Mouse (Mus musculus): ENCODE data around the gene Pars2. TPM values are rescaled to one million over a fixed set of nuclear protein-coding genes. Genes with fewer than 3 reads are reported as not detected.
A peak's percentile ranks its signal among the peaks of the same experiment; 100 is the strongest.

Pars2 gene
- polyA plus RNA-seq, 1 experiment from 2014 or later: 14.2 TPM

- H3K4me2 ChIP-seq (replicated peaks): 0 out of 2 replicates have a peak within 1 kb of the TSS, but pooled peaks have one; percentile 9
Measured at GRCm38 (mm10) chr4:106622030-106622493, 28.8 kb upstream of the Pars2 start, which contains the start of gene Ttc22. Gene Ttc22, plus strand, starts transcription at chr4:106622432.

DNA sequence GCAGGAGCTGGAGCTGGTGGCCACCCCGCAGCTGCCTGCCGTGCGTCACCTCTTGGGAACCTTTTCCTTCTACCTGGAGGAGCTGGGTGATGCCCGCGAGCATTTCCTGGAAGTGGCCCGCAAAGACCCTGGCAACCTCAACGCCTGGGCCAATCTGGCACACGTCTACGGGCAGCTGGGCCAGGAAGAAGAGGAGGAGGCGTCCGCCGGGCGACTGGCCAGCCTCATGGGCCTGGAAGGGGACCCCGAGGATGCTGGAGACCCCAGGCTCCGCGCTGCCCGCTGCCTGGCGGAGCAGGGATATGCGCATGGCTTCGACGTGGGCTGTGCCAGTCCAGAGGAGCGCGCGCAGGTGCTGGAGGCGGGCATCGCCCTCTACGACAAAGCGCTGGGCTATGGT, 28.2 kb upstream of the Pars2 start:
- 0 out of 2 replicates have a peak overlapping the region, but pooled peaks have one; percentile 9 for H3K4me2 ChIP-seq (replicated peaks)
- no peaks in the 10 kb centered on the region for H3K36me3 ChIP-seq
- no peak overlapping the region for H3K4me3 ChIP-seq
- no peaks in the 10 kb centered on the region for H3K9me3 ChIP-seq
- WGBS: 42% methylated on average over 28 of the region's 28 CpGs
- H3K9ac ChIP-seq (replicated peaks): no peak overlapping the region
- H3K4me1 ChIP-seq: 0 out of 2 replicates have a peak, but pooled peaks cover 8% of the 10 kb centered on the region
- no peak overlapping the region for H3K27ac ChIP-seq (replicated peaks)
- ATAC-seq (replicated peaks): no peak
- H3K27me3 ChIP-seq: peaks cover 31% of the 10 kb centered on the region

More at GRCm38 (mm10) chr4:106622030-106622493, 28.8 kb upstream of the Pars2 start, which contains the start of gene Ttc22:
- WGBS: 25% methylated on average over 16 of the region's 16 CpGs
- H3K27ac ChIP-seq (replicated peaks): no peak within 1 kb of the TSS
- no peaks in the 10 kb centered on the region for H3K9me3 ChIP-seq
- H3K36me3 ChIP-seq: no peaks in the 10 kb centered on the region
- ATAC-seq (replicated peaks): no peak
- H3K4me3 ChIP-seq: no peak within 1 kb of the TSS
- H3K9ac ChIP-seq (replicated peaks): no peak within 1 kb of the TSS
- H3K27me3 ChIP-seq: peaks cover 31% of the 10 kb centered on the region
- peaks cover 9% of the 10 kb centered on the region for H3K4me1 ChIP-seq

DNA sequence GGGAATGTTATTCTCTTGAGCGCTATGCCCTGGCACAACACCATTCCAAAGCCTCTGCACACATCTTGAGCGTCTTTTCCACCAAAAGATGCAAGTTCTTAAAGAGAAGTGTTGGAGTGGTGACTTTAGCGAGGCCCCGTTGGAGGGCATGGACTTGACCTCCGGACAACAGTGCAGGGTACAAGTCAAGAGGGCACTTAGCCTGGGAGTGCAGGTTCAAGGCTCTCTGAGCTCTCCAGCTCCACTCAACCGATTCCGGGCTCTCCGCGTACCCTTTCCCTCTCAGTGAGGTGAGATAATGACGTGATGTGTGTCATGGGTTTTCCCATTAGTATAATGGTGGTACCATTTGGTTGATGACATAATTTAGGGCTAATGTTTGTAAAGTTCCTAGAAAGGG, 26.6 kb upstream of the Pars2 start:
- Histone ChIP-seq H3K4me3 (no peak overlapping the region), H3K4me1 (0 out of 2 replicates have a peak, but pooled peaks cover 12% of the 10 kb centered on the region), H3K9ac (replicated peaks) (no peak overlapping the region), H3K27me3 (peaks cover 31% of the 10 kb centered on the region), H3K36me3 (no peaks in the 10 kb centered on the region), H3K9me3 (no peaks in the 10 kb centered on the region), H3K4me2 (replicated peaks) (no peak overlapping the region), H3K27ac (replicated peaks) (no peak overlapping the region)
- ATAC-seq (replicated peaks): no peak
- 91% methylated on average over 10 of the region's 10 CpGs for WGBS

GRCm38 (mm10) chr4:106627809-106628208, 23.1 kb upstream of the Pars2 start:
- H3K4me3 ChIP-seq: no peak overlapping the region
- WGBS: 74% methylated on average over 5 of the region's 5 CpGs
- peaks cover 17% of the 10 kb centered on the region for H3K27me3 ChIP-seq
- no peaks in the 10 kb centered on the region for H3K36me3 ChIP-seq
- peaks cover 16% of the 10 kb centered on the region for H3K4me1 ChIP-seq
- H3K27ac ChIP-seq (replicated peaks): no peak overlapping the region
- no peak overlapping the region for H3K9ac ChIP-seq (replicated peaks)
- H3K9me3 ChIP-seq: no peaks in the 10 kb centered on the region
- ATAC-seq (replicated peaks): no peak
- no peak overlapping the region for H3K4me2 ChIP-seq (replicated peaks)

DNA sequence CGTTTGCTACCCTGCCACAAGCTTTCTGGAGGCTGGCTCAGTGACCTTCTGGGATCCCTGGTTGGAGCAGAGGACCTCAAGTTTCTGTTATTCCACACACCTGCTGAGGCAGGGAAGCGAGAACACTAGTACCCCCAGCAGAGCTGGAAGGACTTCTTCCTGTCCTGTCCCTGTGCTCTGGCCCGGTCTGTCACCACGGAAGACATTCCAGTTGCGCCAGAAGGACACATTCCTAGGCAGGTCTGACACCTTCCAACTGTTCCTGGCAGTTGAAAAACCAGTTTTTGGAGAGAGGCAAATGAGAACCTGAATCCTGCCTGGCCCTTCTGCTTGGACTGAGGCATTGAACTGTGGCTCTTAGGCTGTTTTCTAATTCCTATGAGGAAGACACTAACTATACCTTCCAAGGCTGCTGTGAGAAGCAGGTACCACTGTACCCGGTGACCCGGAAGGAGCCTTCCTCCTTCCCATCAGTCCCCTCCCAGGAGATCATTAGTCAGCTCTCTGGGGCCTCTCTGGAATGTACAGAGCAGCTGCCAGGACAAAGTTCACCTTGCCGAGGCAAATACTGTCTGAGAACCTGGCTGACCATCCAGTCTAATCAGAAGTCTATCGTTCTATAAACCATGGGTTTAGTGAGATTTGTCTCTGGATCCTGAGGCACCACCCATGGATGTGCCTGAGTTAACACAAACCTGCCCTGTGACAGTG, 22.1 kb upstream of the Pars2 start:
- Histone ChIP-seq H3K27me3 (peaks cover 7% of the 10 kb centered on the region; the same call in 1 of the 2 replicates), H3K9ac (replicated peaks) (no peak overlapping the region), H3K4me1 (peaks cover 25% of the 10 kb centered on the region), H3K36me3 (no peaks in the 10 kb centered on the region), H3K4me3 (no peak overlapping the region), H3K27ac (replicated peaks) (no peak overlapping the region), H3K4me2 (replicated peaks) (no peak overlapping the region), H3K9me3 (no peaks in the 10 kb centered on the region)
- 68% methylated on average over 9 of the region's 9 CpGs for WGBS
- no peak for ATAC-seq (replicated peaks)

- H3K9me3 ChIP-seq: no peaks in the 10 kb centered on the region
- no peak overlapping the region for H3K9ac ChIP-seq (replicated peaks)
- 77% methylated on average over 5 of the region's 5 CpGs for WGBS
- H3K27me3 ChIP-seq: peaks cover under 1% of the 10 kb centered on the region; the same call in 1 of the 2 replicates
- peaks cover 31% of the 10 kb centered on the region for H3K4me1 ChIP-seq
- ATAC-seq (replicated peaks): no peak
- H3K4me2 ChIP-seq (replicated peaks): no peak overlapping the region
- H3K4me3 ChIP-seq: no peak overlapping the region
- H3K27ac ChIP-seq (replicated peaks): no peak overlapping the region
- no peaks in the 10 kb centered on the region for H3K36me3 ChIP-seq
Measured at GRCm38 (mm10) chr4:106629374-106629773, 21.5 kb upstream of the Pars2 start.

DNA sequence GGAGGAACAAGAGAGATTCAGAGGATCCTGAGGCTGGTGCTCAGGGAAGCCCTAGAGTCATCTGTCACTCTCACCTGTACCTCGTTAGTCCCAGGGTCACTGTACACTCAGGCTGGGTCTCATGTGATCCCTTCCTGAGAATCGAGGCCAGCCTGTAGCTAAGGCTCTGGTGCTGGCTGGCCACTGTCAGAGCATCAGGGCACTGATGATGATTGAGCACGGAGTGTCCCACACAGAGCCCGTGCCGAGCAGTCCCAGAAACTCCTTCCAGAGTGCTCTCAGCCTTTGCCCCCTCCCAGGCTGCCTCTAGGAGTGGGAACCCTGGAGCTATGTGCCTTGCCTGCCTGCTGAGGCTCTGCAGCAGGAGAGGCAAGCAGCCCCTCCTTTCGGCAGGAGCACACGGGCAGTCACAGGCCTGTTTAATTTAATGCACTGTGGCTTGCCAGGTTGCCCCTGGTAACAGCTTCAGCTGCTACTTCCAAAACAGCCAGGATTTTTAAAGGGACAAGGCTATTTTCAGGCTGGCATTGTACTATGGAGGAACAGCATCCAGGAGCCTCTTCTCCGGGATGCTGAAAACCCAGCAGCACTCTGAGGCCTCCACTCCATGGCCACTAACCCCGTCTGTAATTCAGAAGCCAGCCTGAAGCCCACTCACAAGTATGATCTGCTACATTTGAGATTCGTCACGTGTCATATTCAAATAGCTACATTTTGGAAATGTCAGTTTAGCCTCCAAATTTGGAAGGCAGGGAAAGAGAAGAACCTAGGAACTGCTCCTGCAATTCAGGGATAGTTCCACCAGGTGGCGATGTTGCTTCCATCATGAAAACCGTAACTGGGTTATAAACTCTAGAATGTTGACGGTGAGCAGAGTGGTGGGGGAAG, 20.3 kb upstream of the Pars2 start:
- H3K36me3 ChIP-seq: no peaks in the 10 kb centered on the region
- peaks cover 31% of the 10 kb centered on the region for H3K4me1 ChIP-seq
- H3K9me3 ChIP-seq: no peaks in the 10 kb centered on the region
- H3K9ac ChIP-seq (replicated peaks): peak overlapping the region; percentile 16
- peak overlapping the region; percentile 91 for H3K27ac ChIP-seq (replicated peaks)
- no peaks in the 10 kb centered on the region for H3K27me3 ChIP-seq
- WGBS: 21% methylated on average over 14 of the region's 14 CpGs
- ATAC-seq (replicated peaks): peak; percentile 89
- H3K4me2 ChIP-seq (replicated peaks): peak overlapping the region; percentile 22; the same call in 1 of the 2 replicates
- H3K4me3 ChIP-seq: no peak overlapping the region

GRCm38 (mm10) chr4:106632313-106632712, 18.6 kb upstream of the Pars2 start:
- Histone ChIP-seq H3K27me3 (no peaks in the 10 kb centered on the region), H3K9me3 (no peaks in the 10 kb centered on the region), H3K4me3 (no peak overlapping the region), H3K4me2 (replicated peaks) (no peak overlapping the region), H3K27ac (replicated peaks) (no peak overlapping the region), H3K4me1 (peaks cover 31% of the 10 kb centered on the region), H3K36me3 (no peaks in the 10 kb centered on the region), H3K9ac (replicated peaks) (no peak overlapping the region)
- WGBS: 42% methylated on average over 2 of the region's 3 CpGs
- ATAC-seq (replicated peaks): no peak

GRCm38 (mm10) chr4:106633281-106634085, 17.4 kb upstream of the Pars2 start:
- peak overlapping the region; percentile 31; the same call in 1 of the 2 replicates for H3K27ac ChIP-seq (replicated peaks)
- H3K27me3 ChIP-seq: no peaks in the 10 kb centered on the region
- no peak for ATAC-seq (replicated peaks)
- H3K4me1 ChIP-seq: peaks cover 26% of the 10 kb centered on the region
- H3K36me3 ChIP-seq: no peaks in the 10 kb centered on the region
- H3K9ac ChIP-seq (replicated peaks): no peak overlapping the region
- WGBS: 33% methylated on average over 8 of the region's 8 CpGs
- H3K9me3 ChIP-seq: no peaks in the 10 kb centered on the region
- H3K4me2 ChIP-seq (replicated peaks): no peak overlapping the region
- H3K4me3 ChIP-seq: no peak overlapping the region

- H3K27me3 ChIP-seq: no peaks in the 10 kb centered on the region
- H3K27ac ChIP-seq (replicated peaks): 0 out of 2 replicates have a peak overlapping the region, but pooled peaks have one; percentile 31
- H3K4me2 ChIP-seq (replicated peaks): no peak overlapping the region
- WGBS: 42% methylated on average over 9 of the region's 9 CpGs
- no peaks in the 10 kb centered on the region for H3K36me3 ChIP-seq
- no peak for ATAC-seq (replicated peaks)
- H3K9me3 ChIP-seq: no peaks in the 10 kb centered on the region
- peaks cover 26% of the 10 kb centered on the region for H3K4me1 ChIP-seq
- H3K9ac ChIP-seq (replicated peaks): no peak overlapping the region
- no peak overlapping the region for H3K4me3 ChIP-seq
Measured at GRCm38 (mm10) chr4:106634086-106634479, 16.8 kb upstream of the Pars2 start.

- H3K27me3 ChIP-seq: 0 out of 2 replicates have a peak, but pooled peaks cover 1% of the 10 kb centered on the region
- H3K4me1 ChIP-seq: peaks cover 7% of the 10 kb centered on the region; the same call in 1 of the 2 replicates
- H3K4me2 ChIP-seq (replicated peaks): no peak overlapping the region
- no peaks in the 10 kb centered on the region for H3K36me3 ChIP-seq
- no peak for ATAC-seq (replicated peaks)
- no peak overlapping the region for H3K27ac ChIP-seq (replicated peaks)
- no peak overlapping the region for H3K9ac ChIP-seq (replicated peaks)
- WGBS: 41% methylated on average over 8 of the region's 8 CpGs
- H3K4me3 ChIP-seq: no peak overlapping the region
- H3K9me3 ChIP-seq: no peaks in the 10 kb centered on the region
Measured at GRCm38 (mm10) chr4:106643483-106644217, 7.2 kb upstream of the Pars2 start.
